Mouse (Mus musculus) stomach, postnatal 0 days (tissue): ENCODE data around the gene Plcb3.

Experiments
- CTCF ChIP-seq: IDR thresholded peaks from 2 replicates; pipeline ENCODE4 v1.5.1; 2016; ENCODE audit warnings: antibody characterized with exemption, low read depth, mild to moderate bottlenecking, moderate library complexity
- EP300 ChIP-seq: optimal IDR thresholded peaks from 2 replicates; pipeline ENCODE3; 2016; ENCODE audit warnings: antibody characterized with exemption

GRCm38 (mm10) chr19:6995255-6995991 lies 19.2 kb upstream of the Plcb3 start:
- no peak for TF ChIP-seq EP300
- peak; percentile 22 for TF ChIP-seq CTCF
